Mouse (Mus musculus): Measurements from ENCODE around the gene Cd59b. TPM values are rescaled to one million over a fixed set of nuclear protein-coding genes. Genes with fewer than 3 reads are reported as not detected.

Gene Cd59b
- polyA plus RNA-seq, 1 experiment, result not detected

GRCm38 (mm10) chr2:104124071-104124470, 54.4 kb downstream of the Cd59b start:
- Histone ChIP-seq H3ac (ENCODE audit: control insufficient read depth, insufficient read length, low read depth) (no peak overlapping the region), H3K79me2 (ENCODE audit: control insufficient read depth, insufficient read depth) (no peaks in the 10 kb centered on the region), H3K27me3 (ENCODE audit: control insufficient read depth, insufficient read depth, insufficient read length) (no peaks in the 10 kb centered on the region), H3K4me3 (ENCODE audit: insufficient read depth, poor library complexity, severe bottlenecking) (no peak overlapping the region), H3K79me3 (ENCODE audit: low read depth) (no peaks in the 10 kb centered on the region), H3K36me3 (ENCODE audit: control insufficient read depth, insufficient read depth) (no peaks in the 10 kb centered on the region)
- TF ChIP-seq USF1 (IDR thresholded peaks at IDR 0.05; ENCODE audit: low read depth) (no peak), FOSL1 (IDR thresholded peaks at IDR 0.05; ENCODE audit: insufficient read depth, low read length, poor library complexity, severe bottlenecking) (no peak), CTCF (IDR thresholded peaks at IDR 0.05; ENCODE audit: control insufficient read depth, insufficient read depth, insufficient read length) (no peak), MYOD1 (IDR thresholded peaks at IDR 0.05; ENCODE audit: control insufficient read depth, insufficient read length, low read depth) (no peak), CEBPB (IDR thresholded peaks at IDR 0.05; ENCODE audit: low read depth) (no peak), MYOG (IDR thresholded peaks at IDR 0.05; ENCODE audit: control insufficient read depth, extremely low read depth, insufficient read length) (no peak), MAX (IDR thresholded peaks at IDR 0.05) (no peak)

- Histone ChIP-seq H3K4me3 (ENCODE audit: insufficient read depth, poor library complexity, severe bottlenecking) (no peak overlapping the region), H3K27me3 (ENCODE audit: control insufficient read depth, insufficient read depth, insufficient read length) (no peaks in the 10 kb centered on the region)
Measured at GRCm38 (mm10) chr2:104128803-104129531, 59.3 kb downstream of the Cd59b start.

GRCm38 (mm10) chr2:104130165-104130564, 60.5 kb downstream of the Cd59b start:
- H3ac ChIP-seq (ENCODE audit: control insufficient read depth, insufficient read length, low read depth), result no peak overlapping the region
- no peaks in the 10 kb centered on the region for H3K79me2 ChIP-seq (ENCODE audit: control insufficient read depth, insufficient read depth)
- no peak overlapping the region for H3K4me3 ChIP-seq (ENCODE audit: insufficient read depth, poor library complexity, severe bottlenecking)
- H3K27me3 ChIP-seq (ENCODE audit: control insufficient read depth, insufficient read depth, insufficient read length), result no peaks in the 10 kb centered on the region
- no peak for TF ChIP-seq MAX (IDR thresholded peaks at IDR 0.05)
- no peak for TF ChIP-seq FOSL1 (IDR thresholded peaks at IDR 0.05; ENCODE audit: insufficient read depth, low read length, poor library complexity, severe bottlenecking)
- no peak for TF ChIP-seq CTCF (IDR thresholded peaks at IDR 0.05; ENCODE audit: control insufficient read depth, insufficient read depth, insufficient read length)
- TF ChIP-seq USF1 (IDR thresholded peaks at IDR 0.05; ENCODE audit: low read depth), result no peak
- TF ChIP-seq MYOD1 (IDR thresholded peaks at IDR 0.05; ENCODE audit: control insufficient read depth, insufficient read length, low read depth), result no peak
- TF ChIP-seq CEBPB (IDR thresholded peaks at IDR 0.05; ENCODE audit: low read depth), result no peak
- no peak for TF ChIP-seq MYOG (IDR thresholded peaks at IDR 0.05; ENCODE audit: control insufficient read depth, extremely low read depth, insufficient read length)
- no peaks in the 10 kb centered on the region for H3K79me3 ChIP-seq (ENCODE audit: low read depth)
- H3K36me3 ChIP-seq (ENCODE audit: control insufficient read depth, insufficient read depth), result no peaks in the 10 kb centered on the region

More at GRCm38 (mm10) chr2:104128803-104129531, 59.3 kb downstream of the Cd59b start:
- Histone ChIP-seq H3K36me3 (ENCODE audit: control insufficient read depth, insufficient read depth) (no peaks in the 10 kb centered on the region), H3K79me2 (ENCODE audit: control insufficient read depth, insufficient read depth) (no peaks in the 10 kb centered on the region), H3K79me3 (ENCODE audit: low read depth) (no peaks in the 10 kb centered on the region), H3ac (ENCODE audit: control insufficient read depth, insufficient read length, low read depth) (no peak overlapping the region)
- TF ChIP-seq CTCF (IDR thresholded peaks at IDR 0.05; ENCODE audit: control insufficient read depth, insufficient read depth, insufficient read length), result no peak
- no peak for TF ChIP-seq CEBPB (IDR thresholded peaks at IDR 0.05; ENCODE audit: low read depth)
- no peak for TF ChIP-seq MYOG (IDR thresholded peaks at IDR 0.05; ENCODE audit: control insufficient read depth, extremely low read depth, insufficient read length)
- TF ChIP-seq MAX (IDR thresholded peaks at IDR 0.05), result no peak
- no peak for TF ChIP-seq MYOD1 (IDR thresholded peaks at IDR 0.05; ENCODE audit: control insufficient read depth, insufficient read length, low read depth)
- TF ChIP-seq USF1 (IDR thresholded peaks at IDR 0.05; ENCODE audit: low read depth), result no peak
- TF ChIP-seq FOSL1 (IDR thresholded peaks at IDR 0.05; ENCODE audit: insufficient read depth, low read length, poor library complexity, severe bottlenecking), result no peak

- H3K36me3 ChIP-seq (ENCODE audit: control insufficient read depth, insufficient read depth), result no peaks in the 10 kb centered on the region
- no peaks in the 10 kb centered on the region for H3K27me3 ChIP-seq (ENCODE audit: control insufficient read depth, insufficient read depth, insufficient read length)
- no peak overlapping the region for H3K4me3 ChIP-seq (ENCODE audit: insufficient read depth, poor library complexity, severe bottlenecking)
- no peaks in the 10 kb centered on the region for H3K79me2 ChIP-seq (ENCODE audit: control insufficient read depth, insufficient read depth)
- TF ChIP-seq CTCF (IDR thresholded peaks at IDR 0.05; ENCODE audit: control insufficient read depth, insufficient read depth, insufficient read length) (no peak), USF1 (IDR thresholded peaks at IDR 0.05; ENCODE audit: low read depth) (no peak), MAX (IDR thresholded peaks at IDR 0.05) (no peak)
- H3K79me3 ChIP-seq (ENCODE audit: low read depth), result no peaks in the 10 kb centered on the region
- H3ac ChIP-seq (ENCODE audit: control insufficient read depth, insufficient read length, low read depth), result no peak overlapping the region
Measured at GRCm38 (mm10) chr2:104130969-104131368, 61.3 kb downstream of the Cd59b start.

GRCm38 (mm10) chr2:104132266-104132859, 62.7 kb downstream of the Cd59b start:
- Histone ChIP-seq H3K36me3 (ENCODE audit: control insufficient read depth, insufficient read depth) (no peaks in the 10 kb centered on the region), H3K79me2 (ENCODE audit: control insufficient read depth, insufficient read depth) (no peaks in the 10 kb centered on the region), H3K27me3 (ENCODE audit: control insufficient read depth, insufficient read depth, insufficient read length) (no peaks in the 10 kb centered on the region), H3ac (ENCODE audit: control insufficient read depth, insufficient read length, low read depth) (no peak overlapping the region), H3K4me3 (ENCODE audit: insufficient read depth, poor library complexity, severe bottlenecking) (no peak overlapping the region), H3K79me3 (ENCODE audit: low read depth) (no peaks in the 10 kb centered on the region)
- no peak for TF ChIP-seq MYOD1 (IDR thresholded peaks at IDR 0.05; ENCODE audit: control insufficient read depth, insufficient read length, low read depth)
- TF ChIP-seq MYOG (IDR thresholded peaks at IDR 0.05; ENCODE audit: control insufficient read depth, extremely low read depth, insufficient read length), result no peak
- TF ChIP-seq USF1 (IDR thresholded peaks at IDR 0.05; ENCODE audit: low read depth), result no peak
- TF ChIP-seq CEBPB (IDR thresholded peaks at IDR 0.05; ENCODE audit: low read depth), result no peak
- no peak for TF ChIP-seq MAX (IDR thresholded peaks at IDR 0.05)
- no peak for TF ChIP-seq CTCF (IDR thresholded peaks at IDR 0.05; ENCODE audit: control insufficient read depth, insufficient read depth, insufficient read length)
- no peak for TF ChIP-seq FOSL1 (IDR thresholded peaks at IDR 0.05; ENCODE audit: insufficient read depth, low read length, poor library complexity, severe bottlenecking)

All from C2C12 (cell line).